Mouse (Mus musculus) hindbrain, embryonic 14.5 days (tissue): Measurements from ENCODE around the gene Man1a2. TPM values are rescaled to one million over a fixed set of nuclear protein-coding genes. Genes with fewer than 3 reads are reported as not detected.
A peak's percentile ranks its signal among the peaks of the same experiment; 100 is the strongest.

Experiments
- ATAC-seq: fragments of 200-750 bp; cut with Nextera tagmentation; 2 replicates; pipeline ENCODE4 v1.8.0; 2017; ENCODE audit warnings: moderate number of reproducible peaks, mild to moderate bottlenecking, moderate TSS enrichment, moderate library complexity; ENCODE audit not compliant: low FRiP score
- DNase-seq: peaks from one replicate; pipeline ENCODE4 v3.0.0-alpha.2; 2015; ENCODE audit warnings: low spot score
- H3K27ac ChIP-seq: fragments of 300-500 bp; sonication (generic); 2 replicates; pipeline ENCODE4 v1.5.1; 2014; ENCODE audit warnings: mild to moderate bottlenecking, moderate library complexity
- H3K27me3 ChIP-seq: fragments of 300-500 bp; sonication (generic); 2 replicates; pipeline ENCODE4 v1.6.1; 2014; ENCODE audit warnings: mild to moderate bottlenecking, low read length, mixed read lengths; ENCODE audit not compliant: control insufficient read depth, insufficient read depth
- H3K36me3 ChIP-seq: fragments of 300-500 bp; sonication (generic); replicated peaks from 2 replicates; pipeline ENCODE4 v1.6.1; 2014; ENCODE audit not compliant: control insufficient read depth, insufficient read depth
- H3K4me1 ChIP-seq: fragments of 300-500 bp; sonication (generic); replicated peaks from 2 replicates; pipeline ENCODE4 v1.6.1; 2014; ENCODE audit warnings: antibody characterized with exemption, low read length, mixed read lengths; ENCODE audit not compliant: control insufficient read depth, insufficient read depth
- H3K4me2 ChIP-seq: fragments of 300-500 bp; sonication (generic); replicated peaks from 2 replicates; pipeline ENCODE4 v1.6.1; 2014; ENCODE audit warnings: mild to moderate bottlenecking, moderate library complexity
- H3K4me3 ChIP-seq: fragments of 300-500 bp; sonication (generic); replicated peaks from 2 replicates; pipeline ENCODE4 v1.5.1; 2014; ENCODE audit warnings: mild to moderate bottlenecking, low read length
- H3K9ac ChIP-seq: fragments of 300-500 bp; sonication (generic); 2 replicates; pipeline ENCODE4 v1.6.1; 2014
- H3K9me3 ChIP-seq: fragments of 300-500 bp; sonication (generic); 2 replicates; pipeline ENCODE4 v1.6.1; 2016; ENCODE audit warnings: low read length; ENCODE audit not compliant: control insufficient read depth
- WGBS: fragments of 180-500 bp; shearing (Covaris S2); extraction: QIAGEN DNeasy Blood & Tissue Kit; methylation state at CpG from one replicate; pipeline ENCODE4 v1.1.7; 2014; 5-methylcytosine and 5-hydroxymethylcytosine counted together
- polyA plus RNA-seq: library from polyadenylated mRNA; unstranded; fragments of >200 nt; fragmentation: Nextera tagmentation; extraction: Ambion mirVana; gene quantifications from 2 replicates; pipeline ENCODE4 v1.2.1, GENCODE M21; 2014

Man1a2 gene
- 61.2 and 65.3 TPM in 2 replicates for polyA plus RNA-seq

DNA sequence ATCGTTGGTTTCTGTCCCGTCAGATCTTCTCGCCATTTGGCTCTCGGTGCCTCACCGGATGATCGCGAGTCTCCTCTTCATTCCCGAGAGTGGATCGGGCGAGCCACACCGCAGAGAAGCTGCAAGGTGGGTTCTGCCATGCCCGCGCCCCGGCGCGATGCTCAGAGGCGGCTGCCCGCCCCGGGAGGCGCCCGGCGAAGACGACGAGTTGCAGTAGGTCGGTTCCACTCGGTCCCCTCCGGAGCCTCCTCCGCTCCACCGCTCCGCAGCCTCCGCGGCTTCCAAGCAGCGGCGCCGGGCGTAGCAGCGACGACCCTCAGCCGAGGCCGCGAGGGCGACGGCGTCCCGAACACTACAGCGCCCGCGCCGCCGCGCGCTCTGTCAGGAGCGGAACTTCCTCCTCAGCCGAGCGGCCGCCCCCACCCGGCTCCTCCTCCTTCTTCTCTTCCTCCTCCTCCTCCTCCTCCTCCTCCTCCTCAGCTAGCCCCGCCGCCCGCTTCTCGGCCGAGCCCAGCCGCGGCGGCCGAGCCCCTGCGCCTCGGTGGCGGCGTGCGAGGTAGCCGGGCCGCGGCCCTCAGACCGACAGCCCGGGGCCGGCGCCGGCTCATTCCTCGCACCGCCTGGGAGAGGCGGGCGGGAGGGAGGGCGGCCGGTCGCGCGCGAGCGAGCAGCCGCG is at the start of gene Man1a2:
Gene Man1a2 (minus strand): TSS at position 417 of the 676 bp plus-strand sequence.
- Histone ChIP-seq H3K27me3 (no peaks in the 10 kb centered on the region), H3K4me2 (peak within 1 kb of the TSS; percentile 90), H3K27ac (peak within 1 kb of the TSS; percentile 99), H3K9me3 (no peaks in the 10 kb centered on the region), H3K4me3 (peak within 1 kb of the TSS; percentile 91), H3K4me1 (peaks cover 29% of the 10 kb centered on the region), H3K9ac (peak within 1 kb of the TSS; percentile 87), H3K36me3 (no peaks in the 10 kb centered on the region)
- under 1% methylated on average over 76 of the region's 92 CpGs for WGBS
- ATAC-seq, result peak; percentile 94
- DNase-seq, result peak; percentile 77

DNA sequence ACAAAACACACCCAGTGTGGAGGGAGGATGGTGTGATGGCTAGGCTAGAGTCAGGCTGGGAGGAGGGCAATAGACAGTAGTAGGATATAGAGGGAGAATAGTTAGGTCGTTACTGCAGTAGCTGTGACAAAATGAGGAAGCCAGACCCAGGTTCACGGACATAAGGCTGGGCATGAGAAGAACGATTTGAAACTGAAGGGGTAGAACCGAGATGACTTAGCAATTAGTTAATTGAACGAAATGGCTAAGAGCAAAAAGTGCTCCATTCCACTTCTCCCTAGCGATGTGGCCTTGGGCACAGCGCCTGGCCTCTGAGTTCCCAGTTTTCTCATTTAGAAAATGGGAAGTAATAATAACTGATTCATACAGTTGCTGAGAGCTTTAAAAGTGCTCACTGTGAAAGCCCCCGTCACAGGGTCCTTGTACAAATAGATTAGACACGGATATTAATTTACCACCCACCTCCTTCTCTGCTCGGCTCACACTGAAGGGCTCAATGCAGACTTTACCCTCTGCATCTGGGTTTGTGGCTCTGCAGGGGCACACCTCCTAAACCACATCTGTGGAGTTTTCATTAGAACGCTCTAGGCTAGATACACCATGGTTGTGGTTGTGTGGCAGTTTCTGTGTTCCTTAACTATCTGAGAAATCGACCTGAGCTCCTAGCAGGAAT is 49.3 kb upstream of the Man1a2 start:
- Histone ChIP-seq H3K27me3 (no peaks in the 10 kb centered on the region), H3K9me3 (no peaks in the 10 kb centered on the region), H3K9ac (no peak overlapping the region), H3K4me1 (no peaks in the 10 kb centered on the region), H3K27ac (no peak overlapping the region), H3K36me3 (no peaks in the 10 kb centered on the region), H3K4me2 (no peak overlapping the region), H3K4me3 (no peak overlapping the region)
- ATAC-seq (no peak), DNase-seq (no peak)
- WGBS, result 58% methylated on average over 12 of the region's 12 CpGs

GRCm38 (mm10) chr3:100731896-100732295 is 46.6 kb upstream of the Man1a2 start:
- DNase-seq, result no peak
- H3K4me2 ChIP-seq, result no peak overlapping the region
- no peak for ATAC-seq
- no peaks in the 10 kb centered on the region for H3K9me3 ChIP-seq
- H3K4me1 ChIP-seq, result no peaks in the 10 kb centered on the region
- no peak overlapping the region for H3K27ac ChIP-seq
- 93% methylated on average over 11 of the region's 11 CpGs for WGBS
- no peak overlapping the region for H3K4me3 ChIP-seq
- no peaks in the 10 kb centered on the region for H3K36me3 ChIP-seq
- no peak overlapping the region for H3K9ac ChIP-seq
- no peaks in the 10 kb centered on the region for H3K27me3 ChIP-seq

DNA sequence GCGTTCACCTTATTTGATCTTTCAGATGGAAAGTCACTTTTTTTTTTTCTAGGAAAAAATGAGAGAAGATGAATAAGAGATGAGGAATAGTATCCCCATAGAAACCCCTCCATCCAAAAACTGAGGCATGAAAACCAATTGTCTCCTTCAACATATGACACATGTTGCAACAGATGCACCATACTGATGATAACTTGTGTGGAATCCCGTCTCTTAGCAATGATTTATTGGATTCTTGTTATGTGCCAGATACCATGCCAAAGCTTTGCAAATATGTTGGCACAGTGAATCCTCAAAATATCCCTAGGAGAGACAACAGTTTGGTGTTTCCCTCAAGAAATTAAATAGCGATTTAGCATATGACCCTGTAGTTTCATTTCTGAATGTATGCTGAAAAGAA is 46.0 kb upstream of the Man1a2 start:
- ATAC-seq (no peak), DNase-seq (no peak)
- H3K4me1 ChIP-seq, result no peaks in the 10 kb centered on the region
- no peaks in the 10 kb centered on the region for H3K27me3 ChIP-seq
- H3K9ac ChIP-seq, result no peak overlapping the region
- no peak overlapping the region for H3K4me3 ChIP-seq
- H3K9me3 ChIP-seq, result no peaks in the 10 kb centered on the region
- no peak overlapping the region for H3K27ac ChIP-seq
- WGBS, result 82% methylated on average over 3 of the region's 3 CpGs
- H3K4me2 ChIP-seq, result no peak overlapping the region
- no peaks in the 10 kb centered on the region for H3K36me3 ChIP-seq

DNA sequence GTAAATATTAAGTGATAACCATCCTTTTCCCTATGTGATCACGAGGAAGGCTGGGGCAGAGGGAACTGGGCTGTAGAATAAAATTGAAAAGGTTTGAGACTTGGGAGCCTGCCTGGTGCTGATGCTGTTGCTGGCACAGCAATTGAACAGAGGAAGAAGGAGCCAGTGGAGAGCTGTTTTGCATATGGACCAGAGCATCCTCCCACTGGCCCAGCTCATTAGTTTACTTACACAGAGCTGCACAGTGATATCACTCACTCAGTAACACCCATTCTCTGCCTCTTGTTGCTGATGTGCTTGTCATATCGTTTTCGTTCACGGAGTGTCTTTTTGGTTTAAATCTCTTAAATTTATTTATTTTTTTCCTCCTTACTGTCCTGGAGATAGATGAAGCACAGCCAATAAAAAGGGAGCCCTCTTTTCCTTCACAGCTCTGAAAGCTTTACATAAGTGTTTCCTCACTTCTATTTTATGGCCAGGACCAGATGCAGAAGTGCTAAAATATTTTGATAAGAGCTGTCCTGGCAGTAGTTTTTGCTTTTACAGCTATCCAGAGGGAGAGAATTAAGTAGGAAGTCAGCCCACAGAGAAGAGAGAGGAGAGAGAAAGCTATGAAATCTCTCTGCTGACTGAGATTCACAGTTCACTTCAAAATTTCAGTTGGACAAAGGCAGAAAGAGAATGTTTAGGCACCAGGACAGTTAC is 42.9 kb upstream of the Man1a2 start:
- H3K9ac ChIP-seq, result no peak overlapping the region
- DNase-seq (no peak), ATAC-seq (no peak)
- H3K27ac ChIP-seq, result no peak overlapping the region
- H3K4me3 ChIP-seq, result no peak overlapping the region
- H3K4me1 ChIP-seq, result no peaks in the 10 kb centered on the region
- WGBS, result 92% methylated on average over 4 of the region's 4 CpGs
- no peaks in the 10 kb centered on the region for H3K36me3 ChIP-seq
- no peaks in the 10 kb centered on the region for H3K9me3 ChIP-seq
- no peaks in the 10 kb centered on the region for H3K27me3 ChIP-seq
- no peak overlapping the region for H3K4me2 ChIP-seq

GRCm38 (mm10) chr3:100725960-100726674 is 40.8 kb upstream of the Man1a2 start:
- no peak overlapping the region for H3K9ac ChIP-seq

GRCm38 (mm10) chr3:100720786-100721300 is 35.5 kb upstream of the Man1a2 start:
- DNase-seq (no peak), ATAC-seq (no peak)
- no peak overlapping the region for H3K4me3 ChIP-seq
- H3K36me3 ChIP-seq, result no peaks in the 10 kb centered on the region
- no peak overlapping the region for H3K9ac ChIP-seq
- no peak overlapping the region for H3K4me2 ChIP-seq
- WGBS, result 93% methylated on average over 5 of the region's 5 CpGs
- no peak overlapping the region for H3K27ac ChIP-seq
- H3K27me3 ChIP-seq, result no peaks in the 10 kb centered on the region
- H3K9me3 ChIP-seq, result no peaks in the 10 kb centered on the region
- H3K4me1 ChIP-seq, result no peaks in the 10 kb centered on the region

More at GRCm38 (mm10) chr3:100725960-100726674, 40.8 kb upstream of the Man1a2 start:
- Histone ChIP-seq H3K9me3 (no peaks in the 10 kb centered on the region), H3K36me3 (no peaks in the 10 kb centered on the region), H3K4me1 (no peaks in the 10 kb centered on the region), H3K4me2 (no peak overlapping the region), H3K27me3 (no peaks in the 10 kb centered on the region), H3K4me3 (no peak overlapping the region), H3K27ac (no peak overlapping the region)
- 90% methylated on average over 11 of the region's 11 CpGs for WGBS
- ATAC-seq, result no peak
- DNase-seq, result no peak

DNA sequence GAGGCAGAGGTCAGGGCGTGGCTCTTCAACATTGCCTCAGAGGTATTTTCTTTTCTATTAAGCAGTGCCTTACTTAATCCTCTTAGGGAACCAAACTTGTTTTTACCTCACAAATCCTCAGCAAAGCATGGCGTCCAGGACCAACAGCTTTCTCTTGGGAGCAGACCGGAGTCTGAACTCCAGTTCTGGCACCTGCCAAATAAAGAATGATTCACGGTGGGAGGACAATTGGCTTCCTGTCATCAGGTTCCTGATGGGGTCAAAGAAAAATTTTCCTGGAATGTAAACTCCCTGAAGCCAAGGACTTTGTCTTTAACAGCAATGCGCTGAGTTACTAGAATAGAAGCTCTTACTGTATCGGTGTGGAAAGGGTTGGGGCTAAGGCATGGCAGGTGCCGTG is 30.9 kb upstream of the Man1a2 start:
- Histone ChIP-seq H3K4me2 (no peak overlapping the region), H3K4me3 (no peak overlapping the region), H3K36me3 (no peaks in the 10 kb centered on the region), H3K9ac (no peak overlapping the region), H3K9me3 (no peaks in the 10 kb centered on the region), H3K27ac (no peak overlapping the region), H3K27me3 (no peaks in the 10 kb centered on the region), H3K4me1 (no peaks in the 10 kb centered on the region)
- ATAC-seq (no peak), DNase-seq (no peak)
- 83% methylated on average over 7 of the region's 7 CpGs for WGBS

DNA sequence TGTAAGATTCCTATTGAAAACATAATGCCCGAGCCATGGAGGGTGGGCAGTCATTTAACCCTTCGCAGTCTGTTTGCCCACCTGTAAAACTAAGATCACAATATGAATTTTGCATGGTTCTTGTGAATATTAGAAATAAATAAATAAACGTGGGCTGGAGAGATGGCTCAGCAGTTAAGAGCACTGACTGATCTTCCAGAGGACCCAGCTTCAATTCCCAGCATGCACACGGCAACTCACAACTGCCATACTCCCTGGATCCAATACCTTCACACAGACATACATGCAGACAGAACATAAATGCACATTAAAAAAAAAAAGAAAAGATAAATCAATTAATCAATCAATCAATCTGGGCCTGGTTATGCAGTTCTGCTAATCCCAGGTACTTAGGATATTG is 30.1 kb upstream of the Man1a2 start:
- DNase-seq, result no peak
- H3K36me3 ChIP-seq, result no peaks in the 10 kb centered on the region
- 83% methylated on average over 4 of the region's 4 CpGs for WGBS
- no peak overlapping the region for H3K27ac ChIP-seq
- H3K4me2 ChIP-seq, result no peak overlapping the region
- ATAC-seq, result no peak
- H3K9ac ChIP-seq, result no peak overlapping the region
- H3K9me3 ChIP-seq, result no peaks in the 10 kb centered on the region
- no peaks in the 10 kb centered on the region for H3K4me1 ChIP-seq
- no peak overlapping the region for H3K4me3 ChIP-seq
- no peaks in the 10 kb centered on the region for H3K27me3 ChIP-seq
